Mouse (Mus musculus): ENCODE data around the gene Olfr574.

Olfr574 gene

GRCm38 (mm10) chr7:102948167-102948566 is at the start of gene Olfr574:
TSS of gene Olfr574 (plus strand) at chr7:102948467.
- no peak for DNase-seq (ENCODE audit: low spot score in 2 of 2)

- no peak for DNase-seq (ENCODE audit: low spot score in 2 of 2)
Observed at GRCm38 (mm10) chr7:102915261-102915660, 33.0 kb upstream of the Olfr574 start.

- no peak for DNase-seq (ENCODE audit: low spot score in 2 of 2)
Observed at GRCm38 (mm10) chr7:102916405-102916804, 31.9 kb upstream of the Olfr574 start.

- no peak for DNase-seq (ENCODE audit: low spot score in 2 of 2)
Observed at GRCm38 (mm10) chr7:102917032-102917875, 31.0 kb upstream of the Olfr574 start, which contains the start of gene Olfr571. TSS of gene Olfr571 (minus strand) at chr7:102917536.

- DNase-seq (ENCODE audit: low spot score in 2 of 2), result no peak
Observed at GRCm38 (mm10) chr7:102919632-102920031, 28.6 kb upstream of the Olfr574 start.

GRCm38 (mm10) chr7:102924109-102924508 is 24.2 kb upstream of the Olfr574 start, which contains the start of gene Olfr572:
TSS of gene Olfr572 (plus strand) at chr7:102924409.
- no peak for DNase-seq (ENCODE audit: low spot score in 2 of 2)

GRCm38 (mm10) chr7:102927105-102927504 is 21.2 kb upstream of the Olfr574 start:
- no peak for DNase-seq (ENCODE audit: low spot score in 2 of 2)

GRCm38 (mm10) chr7:102942475-102942874 is 5.8 kb upstream of the Olfr574 start, which contains the start of gene Olfr573-ps1:
TSS of gene Olfr573-ps1 (minus strand) at chr7:102942575.
- DNase-seq (ENCODE audit: low spot score in 2 of 2), result no peak

GRCm38 (mm10) chr7:102943417-102943816 is 4.8 kb upstream of the Olfr574 start:
- no peak for DNase-seq (ENCODE audit: low spot score in 2 of 2)

- no peak for DNase-seq (ENCODE audit: low spot score in 2 of 2)
Observed at GRCm38 (mm10) chr7:102950732-102951131, 2.5 kb downstream of the Olfr574 start.

- DNase-seq (ENCODE audit: low spot score in 2 of 2), result no peak
Observed at GRCm38 (mm10) chr7:102958137-102958536, 9.9 kb downstream of the Olfr574 start.

GRCm38 (mm10) chr7:102958593-102958992 is 10.3 kb downstream of the Olfr574 start, which contains the start of gene Olfr575:
TSS of gene Olfr575 (minus strand) at chr7:102958775.
- DNase-seq (ENCODE audit: low spot score in 2 of 2), result no peak

GRCm38 (mm10) chr7:102962360-102962759 is 14.1 kb downstream of the Olfr574 start, which contains the start of gene Olfr576:
TSS of gene Olfr576 (plus strand) at chr7:102962660.
- DNase-seq (ENCODE audit: low spot score in 2 of 2), result no peak

GRCm38 (mm10) chr7:102974399-102974798 is 26.1 kb downstream of the Olfr574 start:
- DNase-seq (ENCODE audit: low spot score in 2 of 2), result no peak

GRCm38 (mm10) chr7:102975843-102976242 is 27.6 kb downstream of the Olfr574 start, which contains the start of gene Olfr577:
TSS of gene Olfr577 (minus strand) at chr7:102975943.
- no peak for DNase-seq (ENCODE audit: low spot score in 2 of 2)

- no peak for DNase-seq (ENCODE audit: low spot score in 2 of 2)
Observed at GRCm38 (mm10) chr7:102989224-102989623, 41.0 kb downstream of the Olfr574 start, which contains the start of gene Olfr578. TSS of gene Olfr578 (minus strand) at chr7:102989324.

All from spleen, postnatal 4 days (tissue).